Mouse (Mus musculus) kidney, adult 2 months (tissue): ENCODE results near the gene Tmem53.

ENCODE experiments used
- CTCF ChIP-seq: fragments of 200-500 bp; conservative IDR thresholded peaks from 2 replicates; pipeline ENCODE4 v1.5.1; 2011; ENCODE audit warnings: low read depth, mild to moderate bottlenecking, control low read depth, low read length, moderate library complexity, mixed read lengths; ENCODE audit not compliant: insufficient read depth, insufficient read length
- POLR2A ChIP-seq: fragments of 200-500 bp; IDR thresholded peaks from one replicate; pipeline ENCODE4 v1.6.1; 2011; ENCODE audit warnings: low read depth, low read length, control low read depth

- TF ChIP-seq CTCF: no peak
- TF ChIP-seq POLR2A: no peak
These were observed 600 bp downstream of the Tmem53 start for GRCm38 (mm10) chr4:117252351-117252750.
